Mouse (Mus musculus) forebrain, embryonic 11.5 days (tissue): ENCODE measurements around the gene Inka2. TPM values are rescaled to one million over a fixed set of nuclear protein-coding genes. Genes with fewer than 3 reads are reported as not detected.

Experiments
- ATAC-seq: fragments of 200-750 bp; cut with Nextera tagmentation; replicated peaks from 2 replicates; pipeline ENCODE4 v1.8.0; 2017; ENCODE audit warnings: moderate TSS enrichment; ENCODE audit not compliant: low FRiP score
- DNase-seq: peaks from one replicate; pipeline ENCODE4 v3.0.0-alpha.2; 2017; ENCODE audit warnings: low spot score
- H3K27ac ChIP-seq: fragments of 300-500 bp; sonication (generic); 2 replicates; pipeline ENCODE4 v1.5.1; 2014; ENCODE audit warnings: low read depth, low read length
- H3K27me3 ChIP-seq: fragments of 300-500 bp; sonication (generic); 2 replicates; pipeline ENCODE4 v1.6.1; 2014; ENCODE audit warnings: mild to moderate bottlenecking, low read length, mixed read lengths; ENCODE audit not compliant: control insufficient read depth, insufficient read depth
- H3K36me3 ChIP-seq: fragments of 300-500 bp; sonication (generic); 2 replicates; pipeline ENCODE4 v1.6.1; 2014; ENCODE audit warnings: mild to moderate bottlenecking, low read length, moderate library complexity, mixed read lengths; ENCODE audit not compliant: control insufficient read depth, insufficient read depth
- H3K4me1 ChIP-seq: fragments of 300-500 bp; sonication (generic); replicated peaks from 2 replicates; pipeline ENCODE4 v1.6.1; 2014; ENCODE audit warnings: low read length, mixed read lengths; ENCODE audit not compliant: control insufficient read depth, insufficient read depth
- H3K4me2 ChIP-seq: fragments of 300-500 bp; sonication (generic); 2 replicates; pipeline ENCODE4 v1.6.1; 2014; ENCODE audit warnings: low read depth, mild to moderate bottlenecking, low read length, moderate library complexity, mixed read lengths; ENCODE audit not compliant: severe bottlenecking
- H3K4me3 ChIP-seq: fragments of 300-500 bp; sonication (generic); 2 replicates; pipeline ENCODE4 v1.5.1; 2014; ENCODE audit warnings: low read depth, low read length
- H3K9ac ChIP-seq: fragments of 300-500 bp; sonication (generic); 2 replicates; pipeline ENCODE4 v1.6.1; 2014; ENCODE audit warnings: low read length
- H3K9me3 ChIP-seq: fragments of 300-500 bp; sonication (generic); 2 replicates; pipeline ENCODE4 v1.6.1; 2016; ENCODE audit warnings: low read length, mixed read lengths; ENCODE audit not compliant: control insufficient read depth
- WGBS: fragments of 180-500 bp; shearing (Covaris S2); extraction: QIAGEN DNeasy Blood & Tissue Kit; methylation state at CpG from one replicate; pipeline ENCODE4 v1.1.7; 2014; 5-methylcytosine and 5-hydroxymethylcytosine counted together
- polyA plus RNA-seq: library from polyadenylated mRNA; unstranded; fragments of >200 nt; fragmentation: Nextera tagmentation; extraction: Ambion mirVana; gene quantifications from 2 replicates; pipeline ENCODE4 v1.2.1, GENCODE M21; 2014

Inka2 gene
- polyA plus RNA-seq, 1 experiment from 2014 or later: 1.8 TPM

DNA sequence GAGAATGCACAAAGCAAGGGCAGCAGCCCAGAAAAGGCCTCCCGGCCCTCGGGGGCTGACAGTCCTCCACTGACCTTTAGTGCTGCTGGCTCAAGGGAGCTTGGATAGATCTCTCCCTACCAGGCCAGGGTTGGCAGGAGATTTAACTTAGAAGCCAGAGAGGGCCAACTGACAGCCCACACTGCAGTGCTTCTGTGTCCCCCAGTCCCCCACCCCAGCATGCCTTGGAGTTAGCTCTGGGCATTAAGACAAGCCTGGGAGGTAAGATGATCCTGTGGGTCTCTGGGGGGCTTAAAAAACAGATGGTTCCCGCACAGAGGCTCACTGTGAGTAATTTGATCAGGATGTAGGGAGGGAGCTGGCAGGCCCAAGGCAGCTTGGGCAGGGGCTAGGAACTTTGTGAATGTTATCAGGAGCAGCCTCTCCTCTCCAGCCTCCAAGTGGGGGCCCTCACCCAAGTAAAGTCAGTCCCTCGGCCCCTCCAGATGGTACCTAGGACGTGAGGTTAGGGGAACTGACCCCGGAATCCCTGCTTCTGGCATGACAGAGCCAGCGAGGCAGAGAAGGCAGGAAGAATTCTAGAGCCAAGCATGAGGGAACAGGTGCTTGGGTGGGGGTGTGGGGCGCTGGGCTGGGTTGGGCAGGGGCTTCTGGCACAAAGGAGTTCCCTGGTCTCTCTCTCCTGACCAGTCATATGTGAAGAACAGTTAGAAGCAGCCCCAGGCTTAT, 9.9 kb downstream of the Inka2 start:
- Histone ChIP-seq H3K4me1 (0 out of 2 replicates have a peak, but pooled peaks cover 6% of the 10 kb centered on the region), H3K4me3 (no peak overlapping the region)
- ATAC-seq: peak; percentile 15; the same call in 1 of the 2 replicates

DNA sequence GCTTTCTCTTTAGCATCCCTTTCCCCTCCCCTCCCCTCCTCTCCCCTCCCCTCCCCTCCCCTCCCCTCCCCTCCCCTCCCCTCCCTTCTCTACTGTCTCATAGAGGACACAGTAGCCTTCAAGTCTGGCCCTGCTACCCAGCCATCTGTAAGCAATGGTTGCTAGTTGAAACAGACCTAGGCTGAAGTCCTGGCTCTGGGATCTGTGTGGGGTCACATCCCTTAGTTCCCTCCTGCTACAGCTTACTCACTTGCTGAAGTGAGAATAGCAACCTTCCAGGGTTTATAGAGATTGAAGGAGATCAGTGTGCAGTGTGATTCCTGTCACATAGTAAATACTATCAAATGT, 10.4 kb downstream of the Inka2 start:
- Histone ChIP-seq H3K36me3 (no peaks in the 10 kb centered on the region), H3K27ac (no peak overlapping the region), H3K4me3 (no peak overlapping the region), H3K9ac (no peak overlapping the region), H3K4me1 (0 out of 2 replicates have a peak, but pooled peaks cover 6% of the 10 kb centered on the region), H3K9me3 (no peaks in the 10 kb centered on the region), H3K4me2 (no peak overlapping the region), H3K27me3 (no peaks in the 10 kb centered on the region; the same call in 1 of the 2 replicates)
- ATAC-seq: no peak
- DNase-seq: no peak

More for the DNA sequence above, 9.9 kb downstream of the Inka2 start:
- no peak for DNase-seq
- Histone ChIP-seq H3K4me2 (no peak overlapping the region), H3K27ac (no peak overlapping the region), H3K36me3 (no peaks in the 10 kb centered on the region), H3K27me3 (no peaks in the 10 kb centered on the region; the same call in 1 of the 2 replicates), H3K9me3 (no peaks in the 10 kb centered on the region), H3K9ac (no peak overlapping the region)
- 24% methylated on average over 8 of the region's 8 CpGs for WGBS

DNA sequence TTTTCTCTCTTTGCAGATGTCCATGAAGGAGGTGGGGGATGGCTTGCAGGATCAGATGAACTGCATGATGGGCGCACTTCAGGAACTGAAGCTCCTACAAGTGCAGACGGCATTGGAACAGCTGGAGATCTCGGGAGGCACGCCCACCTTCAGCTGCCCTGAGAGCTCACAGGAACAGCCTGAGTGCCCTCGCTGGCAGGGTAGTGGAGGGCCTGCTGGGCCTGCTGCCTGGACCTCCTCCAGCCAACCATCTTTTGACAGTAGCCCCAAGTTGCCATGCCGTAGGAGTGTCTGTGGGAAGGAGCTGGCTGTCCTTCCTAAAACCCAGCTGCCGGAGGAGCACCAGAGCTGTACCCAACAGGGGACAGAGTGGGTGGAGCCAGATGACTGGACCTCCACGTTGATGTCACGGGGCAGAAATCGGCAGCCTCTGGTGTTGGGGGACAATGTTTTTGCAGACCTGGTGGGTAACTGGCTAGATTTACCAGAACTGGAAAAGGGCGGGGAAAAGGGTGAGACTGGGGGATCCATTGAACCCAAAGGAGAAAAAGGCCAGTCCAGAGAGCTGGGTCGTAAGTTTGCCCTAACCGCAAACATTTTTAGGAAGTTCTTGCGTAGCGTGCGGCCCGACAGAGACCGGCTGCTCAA, 12.1 kb downstream of the Inka2 start:
- Histone ChIP-seq H3K27me3 (no peaks in the 10 kb centered on the region), H3K4me1 (0 out of 2 replicates have a peak, but pooled peaks cover 6% of the 10 kb centered on the region), H3K4me3 (no peak overlapping the region), H3K9ac (no peak overlapping the region), H3K9me3 (no peaks in the 10 kb centered on the region), H3K4me2 (no peak overlapping the region), H3K36me3 (no peaks in the 10 kb centered on the region), H3K27ac (no peak overlapping the region)
- DNase-seq (no peak), ATAC-seq (no peak)
- 64% methylated on average over 18 of the region's 18 CpGs for WGBS

DNA sequence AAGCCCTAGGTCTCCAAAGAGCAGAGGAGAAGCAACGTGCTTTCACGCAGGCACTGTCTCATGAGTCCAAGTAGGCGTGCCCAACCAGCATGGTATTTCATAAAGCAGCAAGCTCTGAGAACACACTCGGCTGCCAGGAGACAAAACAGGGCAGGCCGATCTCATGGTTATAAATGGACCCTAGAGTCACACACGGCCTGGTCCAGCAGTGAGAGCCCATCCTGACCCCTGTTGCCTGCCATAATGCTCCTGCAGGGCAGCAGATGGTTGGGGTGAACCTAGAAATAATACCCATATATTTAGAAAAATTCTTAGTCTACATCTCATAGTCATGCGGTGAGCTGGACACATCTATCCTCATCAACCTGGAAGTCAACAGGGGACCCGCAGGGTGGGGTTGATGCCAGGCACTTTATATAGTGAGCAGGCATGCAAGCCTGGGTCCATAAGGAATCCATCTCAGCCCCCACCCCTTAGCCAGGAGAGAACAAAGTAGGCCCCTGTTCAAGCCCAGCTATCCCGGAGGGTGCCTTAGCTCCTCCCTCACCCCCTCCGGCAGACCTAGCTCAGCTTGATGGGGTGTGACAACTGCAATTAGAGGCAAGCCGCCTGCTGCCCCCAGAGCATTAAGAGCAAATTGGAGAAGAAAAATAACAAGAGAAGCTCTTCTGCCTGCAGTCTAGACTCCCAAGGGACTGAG, 13.6 kb downstream of the Inka2 start:
- Histone ChIP-seq H3K4me1 (0 out of 2 replicates have a peak, but pooled peaks cover 6% of the 10 kb centered on the region), H3K27me3 (no peaks in the 10 kb centered on the region), H3K36me3 (no peaks in the 10 kb centered on the region), H3K27ac (peak overlapping the region; percentile 26; the same call in 1 of the 2 replicates), H3K4me3 (no peak overlapping the region), H3K4me2 (no peak overlapping the region), H3K9ac (no peak overlapping the region), H3K9me3 (no peaks in the 10 kb centered on the region)
- ATAC-seq (0 out of 2 replicates have a peak, but pooled peaks have one; percentile 34), DNase-seq (no peak)
- WGBS: 66% methylated on average over 11 of the region's 11 CpGs

- no peak overlapping the region for H3K4me3 ChIP-seq
- no peaks in the 10 kb centered on the region for H3K27me3 ChIP-seq
- H3K9me3 ChIP-seq: no peaks in the 10 kb centered on the region
- no peaks in the 10 kb centered on the region for H3K36me3 ChIP-seq
- H3K4me2 ChIP-seq: no peak overlapping the region
- no peak for ATAC-seq
- no peak overlapping the region for H3K9ac ChIP-seq
- WGBS: 60% methylated on average over 4 of the region's 4 CpGs
- H3K27ac ChIP-seq: no peak overlapping the region
- 0 out of 2 replicates have a peak, but pooled peaks cover 6% of the 10 kb centered on the region for H3K4me1 ChIP-seq
- DNase-seq: no peak
These were observed 14.3 kb downstream of the Inka2 start for GRCm38 (mm10) chr3:105718746-105719145.

- 83% methylated on average over 4 of the region's 4 CpGs for WGBS
- Histone ChIP-seq H3K36me3 (no peaks in the 10 kb centered on the region), H3K9me3 (no peaks in the 10 kb centered on the region), H3K4me1 (0 out of 2 replicates have a peak, but pooled peaks cover 6% of the 10 kb centered on the region), H3K4me3 (no peak overlapping the region), H3K27ac (no peak overlapping the region), H3K9ac (no peak overlapping the region), H3K27me3 (no peaks in the 10 kb centered on the region), H3K4me2 (no peak overlapping the region)
- DNase-seq (no peak), ATAC-seq (no peak)
These were observed 15.6 kb downstream of the Inka2 start for GRCm38 (mm10) chr3:105719979-105720378.

- no peak overlapping the region for H3K4me2 ChIP-seq
- no peak overlapping the region for H3K27ac ChIP-seq
- ATAC-seq: no peak
- 0 out of 2 replicates have a peak, but pooled peaks cover 6% of the 10 kb centered on the region for H3K4me1 ChIP-seq
- no peaks in the 10 kb centered on the region for H3K27me3 ChIP-seq
- H3K9ac ChIP-seq: no peak overlapping the region
- WGBS: 83% methylated on average over 4 of the region's 4 CpGs
- no peaks in the 10 kb centered on the region for H3K9me3 ChIP-seq
- no peak for DNase-seq
- H3K4me3 ChIP-seq: no peak overlapping the region
- no peaks in the 10 kb centered on the region for H3K36me3 ChIP-seq
These were observed 16.1 kb downstream of the Inka2 start for GRCm38 (mm10) chr3:105720514-105720913.

- 75% methylated on average over 2 of the region's 2 CpGs for WGBS
- no peak overlapping the region for H3K4me2 ChIP-seq
These were observed 17.3 kb downstream of the Inka2 start for GRCm38 (mm10) chr3:105721681-105722201.

More at GRCm38 (mm10) chr3:105721681-105722201, 17.3 kb downstream of the Inka2 start:
- Histone ChIP-seq H3K36me3 (no peaks in the 10 kb centered on the region), H3K27me3 (no peaks in the 10 kb centered on the region), H3K4me1 (0 out of 2 replicates have a peak, but pooled peaks cover 6% of the 10 kb centered on the region), H3K4me3 (no peak overlapping the region), H3K9me3 (no peaks in the 10 kb centered on the region), H3K27ac (no peak overlapping the region), H3K9ac (no peak overlapping the region)
- ATAC-seq (no peak), DNase-seq (no peak)
